Mouse (Mus musculus) kidney, embryonic 16.5 days (tissue): ENCODE results near the gene Stac3. TPM values are rescaled to one million over a fixed set of nuclear protein-coding genes. Genes with fewer than 3 reads are reported as not detected.

Source experiments
- ATAC-seq: fragments of 200-750 bp; cut with Nextera tagmentation; 2 replicates; pipeline ENCODE4 v1.8.0; 2017; ENCODE audit warnings: moderate TSS enrichment; ENCODE audit not compliant: low FRiP score, low TSS enrichment
- H3K27ac ChIP-seq: fragments of 300-500 bp; sonication (generic); 2 replicates; pipeline ENCODE4 v1.5.1; 2014; ENCODE audit warnings: low read length
- H3K27me3 ChIP-seq: fragments of 300-500 bp; sonication (generic); 2 replicates; pipeline ENCODE4 v1.6.1; 2014; ENCODE audit warnings: low read length, control low read depth, mixed read lengths; ENCODE audit not compliant: insufficient read depth
- H3K36me3 ChIP-seq: fragments of 300-500 bp; sonication (generic); 2 replicates; pipeline ENCODE4 v1.6.1; 2014; ENCODE audit warnings: low read length, control low read depth, mixed read lengths; ENCODE audit not compliant: insufficient read depth
- H3K4me1 ChIP-seq: fragments of 300-500 bp; sonication (generic); 2 replicates; pipeline ENCODE4 v1.6.1; 2014; ENCODE audit warnings: low read length, control low read depth, mixed read lengths; ENCODE audit not compliant: insufficient read depth
- H3K4me2 ChIP-seq: fragments of 300-500 bp; sonication (generic); replicated peaks from 2 replicates; pipeline ENCODE4 v1.6.1; 2014; ENCODE audit warnings: low read depth, low read length
- H3K4me3 ChIP-seq: fragments of 300-500 bp; sonication (generic); 2 replicates; pipeline ENCODE4 v1.5.1; 2014; ENCODE audit warnings: mild to moderate bottlenecking, low read length
- H3K9ac ChIP-seq: fragments of 300-500 bp; sonication (generic); replicated peaks from 2 replicates; pipeline ENCODE4 v1.6.1; 2014; ENCODE audit warnings: low read length
- H3K9me3 ChIP-seq: fragments of 300-500 bp; sonication (generic); 2 replicates; pipeline ENCODE4 v1.6.1; 2016; ENCODE audit warnings: low read length, control low read depth
- WGBS: fragments of 180-500 bp; shearing (Covaris S2); extraction: QIAGEN DNeasy Blood & Tissue Kit; methylation state at CpG from one replicate; pipeline ENCODE4 v1.1.7; 2014; 5-methylcytosine and 5-hydroxymethylcytosine counted together
- polyA plus RNA-seq: library from polyadenylated mRNA; unstranded; fragments of >200 nt; fragmentation: Nextera tagmentation; extraction: Ambion mirVana; gene quantifications from 2 replicates; pipeline ENCODE4 v1.2.1, GENCODE M21; 2015

Gene Stac3
- polyA plus RNA-seq, 1 experiment from 2014 or later: 0.85 TPM

- Histone ChIP-seq H3K27me3 (no peaks in the 10 kb centered on the region), H3K4me3 (no peak overlapping the region), H3K36me3 (peaks cover 28% of the 10 kb centered on the region; the same call in 1 of the 2 replicates), H3K9me3 (no peaks in the 10 kb centered on the region), H3K27ac (no peak overlapping the region), H3K4me1 (no peaks in the 10 kb centered on the region), H3K9ac (no peak overlapping the region), H3K4me2 (no peak overlapping the region)
- no peak for ATAC-seq
- WGBS: 90% methylated on average over 7 of the region's 7 CpGs
These were observed 45.0 kb downstream of the Stac3 start for GRCm38 (mm10) chr10:127546505-127546904.

GRCm38 (mm10) chr10:127548236-127548635, 46.8 kb downstream of the Stac3 start:
- no peak overlapping the region for H3K27ac ChIP-seq
- H3K27me3 ChIP-seq: no peaks in the 10 kb centered on the region
- 96% methylated on average over 15 of the region's 15 CpGs for WGBS
- no peak overlapping the region for H3K9ac ChIP-seq
- no peak overlapping the region for H3K4me2 ChIP-seq
- no peaks in the 10 kb centered on the region for H3K9me3 ChIP-seq
- H3K4me1 ChIP-seq: no peaks in the 10 kb centered on the region
- H3K4me3 ChIP-seq: no peak overlapping the region
- H3K36me3 ChIP-seq: peaks cover 34% of the 10 kb centered on the region
- ATAC-seq: no peak

GRCm38 (mm10) chr10:127549892-127550291, 48.4 kb downstream of the Stac3 start:
- Histone ChIP-seq H3K36me3 (peaks cover 44% of the 10 kb centered on the region), H3K27me3 (no peaks in the 10 kb centered on the region), H3K9me3 (no peaks in the 10 kb centered on the region), H3K4me2 (no peak overlapping the region), H3K9ac (no peak overlapping the region), H3K27ac (no peak overlapping the region), H3K4me1 (no peaks in the 10 kb centered on the region), H3K4me3 (no peak overlapping the region)
- no peak for ATAC-seq
- 76% methylated on average over 17 of the region's 17 CpGs for WGBS

GRCm38 (mm10) chr10:127555703-127556102, 54.2 kb downstream of the Stac3 start:
- Histone ChIP-seq H3K4me1 (no peaks in the 10 kb centered on the region), H3K4me3 (no peak overlapping the region), H3K4me2 (no peak overlapping the region), H3K27me3 (no peaks in the 10 kb centered on the region), H3K36me3 (peaks cover 74% of the 10 kb centered on the region), H3K9me3 (no peaks in the 10 kb centered on the region), H3K9ac (no peak overlapping the region), H3K27ac (no peak overlapping the region)
- WGBS: 65% methylated on average over 18 of the region's 18 CpGs
- no peak for ATAC-seq

- H3K9ac ChIP-seq: no peak overlapping the region
- ATAC-seq: no peak
- no peak overlapping the region for H3K4me2 ChIP-seq
- H3K36me3 ChIP-seq: peaks cover 69% of the 10 kb centered on the region
- 89% methylated on average over 13 of the region's 13 CpGs for WGBS
- no peak overlapping the region for H3K4me3 ChIP-seq
- no peaks in the 10 kb centered on the region for H3K4me1 ChIP-seq
- no peaks in the 10 kb centered on the region for H3K27me3 ChIP-seq
- H3K9me3 ChIP-seq: no peaks in the 10 kb centered on the region
- H3K27ac ChIP-seq: no peak overlapping the region
These were observed 55.9 kb downstream of the Stac3 start for GRCm38 (mm10) chr10:127557397-127557796.

Other genes with a start within 250 kb of the Stac3 start
- gene Kif5a, start 238.3 kb upstream of the Stac3 start, polyA plus RNA-seq: 0.76 and 1.7 TPM in 2 replicates
- gene Dctn2, start 235.3 kb upstream of the Stac3 start, polyA plus RNA-seq: 206 and 212 TPM in 2 replicates
- gene Mbd6, start 212.7 kb upstream of the Stac3 start, polyA plus RNA-seq: 13.3 and 14.8 TPM in 2 replicates
- gene Mars, start 189.9 kb upstream of the Stac3 start, polyA plus RNA-seq: 115 and 123 TPM in 2 replicates
- 2.5 and 2.6 TPM in 2 replicates for gene Arhgap9, start 179.7 kb upstream of the Stac3 start, polyA plus RNA-seq
- gene Gli1, start 159.7 kb upstream of the Stac3 start, polyA plus RNA-seq: 7.5 and 9.5 TPM in 2 replicates
- 0.08 TPM in 1 of 2 replicates, not detected in the other for gene Inhbe, start 147.3 kb upstream of the Stac3 start, polyA plus RNA-seq
- gene Inhbc, start 131.3 kb upstream of the Stac3 start, polyA plus RNA-seq: 0.09 and 0.24 TPM in 2 replicates
- 28.1 and 29.0 TPM in 2 replicates for gene R3hdm2, start 121.4 kb upstream of the Stac3 start, polyA plus RNA-seq
- 74.4 and 77.3 TPM in 2 replicates for gene Ndufa4l2, start 13.3 kb downstream of the Stac3 start, polyA plus RNA-seq
- 119 and 123 TPM in 2 replicates for gene Shmt2, start 20.8 kb downstream of the Stac3 start, polyA plus RNA-seq
- gene Nxph4, start 32.9 kb downstream of the Stac3 start, polyA plus RNA-seq: 1.8 and 2.3 TPM in 2 replicates
- 70.9 and 71.7 TPM in 2 replicates for gene Lrp1, start 119.5 kb downstream of the Stac3 start, polyA plus RNA-seq
- 33.8 and 37.4 TPM in 2 replicates for gene Stat6, start 141.3 kb downstream of the Stac3 start, polyA plus RNA-seq
- 10.6 and 10.7 TPM in 2 replicates for gene Nemp1, start 165.2 kb downstream of the Stac3 start, polyA plus RNA-seq
- gene Nab2, start 166.9 kb downstream of the Stac3 start, polyA plus RNA-seq: 28.8 and 32.1 TPM in 2 replicates
- 0.31 and 0.50 TPM in 2 replicates for gene Myo1a, start 203.5 kb downstream of the Stac3 start, polyA plus RNA-seq
- 1.7 and 2.0 TPM in 2 replicates for gene Tac2, start 222.8 kb downstream of the Stac3 start, polyA plus RNA-seq
- gene Zbtb39, start 237.9 kb downstream of the Stac3 start, polyA plus RNA-seq: 4.0 and 4.1 TPM in 2 replicates